Mouse (Mus musculus): ENCODE results near the gene Utp6.

Gene Utp6

GRCm38 (mm10) chr11:79962877-79963183, 640 bp upstream of the Utp6 start:
- no peak for DNase-seq (ENCODE audit: extremely low read depth, low read depth)

- peak; percentile 19 for DNase-seq (ENCODE audit: extremely low read depth, low read depth)
Observed at GRCm38 (mm10) chr11:79961346-79962124, 655 bp downstream of the Utp6 start.

GRCm38 (mm10) chr11:79947265-79947664, 14.9 kb downstream of the Utp6 start:
- no peak for DNase-seq (ENCODE audit: extremely low read depth, low read depth)

GRCm38 (mm10) chr11:79943601-79944000, 18.6 kb downstream of the Utp6 start:
- DNase-seq (ENCODE audit: extremely low read depth, low read depth): no peak

GRCm38 (mm10) chr11:79943136-79943535, 19.1 kb downstream of the Utp6 start:
- DNase-seq (ENCODE audit: extremely low read depth, low read depth): no peak

GRCm38 (mm10) chr11:79935766-79936165, 26.4 kb downstream of the Utp6 start:
- DNase-seq (ENCODE audit: extremely low read depth, low read depth): no peak

- no peak for DNase-seq (ENCODE audit: extremely low read depth, low read depth)
Observed at GRCm38 (mm10) chr11:79922766-79923165, 39.4 kb downstream of the Utp6 start.

GRCm38 (mm10) chr11:79922157-79922556, 40.0 kb downstream of the Utp6 start:
- peak; percentile 5 for DNase-seq (ENCODE audit: extremely low read depth, low read depth)

- no peak for DNase-seq (ENCODE audit: extremely low read depth, low read depth)
Observed at GRCm38 (mm10) chr11:79920505-79921025, 41.6 kb downstream of the Utp6 start.

GRCm38 (mm10) chr11:79919685-79920504, 42.3 kb downstream of the Utp6 start:
- peak; percentile 36 for DNase-seq (ENCODE audit: extremely low read depth, low read depth)

GRCm38 (mm10) chr11:79915696-79916349, 46.4 kb downstream of the Utp6 start:
- no peak for DNase-seq (ENCODE audit: extremely low read depth, low read depth)

- no peak for DNase-seq (ENCODE audit: extremely low read depth, low read depth)
Observed at GRCm38 (mm10) chr11:79908600-79909483, 53.3 kb downstream of the Utp6 start.

GRCm38 (mm10) chr11:79906920-79907319, 55.3 kb downstream of the Utp6 start:
- DNase-seq (ENCODE audit: extremely low read depth, low read depth): no peak

- no peak for DNase-seq (ENCODE audit: extremely low read depth, low read depth)
Observed at GRCm38 (mm10) chr11:79902881-79903481, 59.2 kb downstream of the Utp6 start.

- DNase-seq (ENCODE audit: extremely low read depth, low read depth): no peak
Observed at GRCm38 (mm10) chr11:79901146-79901545, 61.0 kb downstream of the Utp6 start.

GRCm38 (mm10) chr11:79892259-79892658, 69.9 kb downstream of the Utp6 start:
- no peak for DNase-seq (ENCODE audit: extremely low read depth, low read depth)

GRCm38 (mm10) chr11:79890822-79891221, 71.4 kb downstream of the Utp6 start:
- no peak for DNase-seq (ENCODE audit: extremely low read depth, low read depth)

GRCm38 (mm10) chr11:79886961-79887360, 75.2 kb downstream of the Utp6 start:
- DNase-seq (ENCODE audit: extremely low read depth, low read depth): no peak

GRCm38 (mm10) chr11:79886395-79886794, 75.8 kb downstream of the Utp6 start:
- peak; percentile 66 for DNase-seq (ENCODE audit: extremely low read depth, low read depth)

- DNase-seq (ENCODE audit: extremely low read depth, low read depth): peak; percentile 78
Observed at GRCm38 (mm10) chr11:79885713-79886393, 76.3 kb downstream of the Utp6 start.

Data from MEL-GATA-1-ER (cell line).